In genomic region chr14:76151820-76152161, GRCm38 (mm10) we compare ENCODE assay signal across 8 mouse cellular contexts. TPM values are rescaled to one million over a fixed set of nuclear protein-coding genes. Genes with fewer than 3 reads are reported as not detected.
DNase-seq lines count a peak whose midpoint lies in the region; ATAC-seq and TF ChIP-seq lines count a peak whose summit lies in the region.

No protein-coding gene starts in this region.

- under 1% methylated on average over 10 of the region's 10 CpGs for WGBS in spleen, adult 2 months
- WGBS in liver, embryonic 11.5 days: under 1% methylated on average over 10 of the region's 10 CpGs
- 0% methylated on average over 10 of the region's 10 CpGs for WGBS in stomach, postnatal 0 days

- TF ChIP-seq POLR2A in spleen, adult 2 months (IDR thresholded peaks at IDR 0.05; ENCODE audit: low read depth, low read length): no peak

- no peaks in the 10 kb centered on the region for H3K9me3 ChIP-seq in erythroblast, embryonic 14.5 days (ENCODE audit: control insufficient read depth, low read length)
- no peaks in the 10 kb centered on the region for H3K9me3 ChIP-seq in liver, embryonic 11.5 days (ENCODE audit: control insufficient read depth, low read length)
- no peaks in the 10 kb centered on the region for H3K9me3 ChIP-seq in stomach, postnatal 0 days (ENCODE audit: control insufficient read depth, low read length)

- ATAC-seq in erythroblast, adult 5-6 weeks (replicated peaks; ENCODE audit: low FRiP score, poor library complexity, severe bottlenecking): no peak
- ATAC-seq in liver, embryonic 11.5 days (replicated peaks; ENCODE audit: low FRiP score): no peak
- ATAC-seq in stomach, postnatal 0 days (ENCODE audit: low FRiP score, low TSS enrichment): no peak
- no peak for ATAC-seq in monocyte, adult 5-6 weeks (replicated peaks; ENCODE audit: insufficient number of reproducible peaks, low FRiP score, low TSS enrichment, poor library complexity, severe bottlenecking)

- no peak for DNase-seq in spleen, adult 2 months (ENCODE audit: low read depth in 1 of 2, low spot score in 2 of 2)
- no peak for DNase-seq in spleen, postnatal 4 days (ENCODE audit: low spot score in 2 of 2)
- no peak for DNase-seq in liver, embryonic 11.5 days (ENCODE audit: low spot score)
- no peak for DNase-seq in stomach, postnatal 0 days (ENCODE audit: low spot score)
- no peak for DNase-seq in yolk sac, embryonic 10.5 days (ENCODE audit: low spot score)

- H3K27ac ChIP-seq in spleen, adult 2 months (ENCODE audit: insufficient read depth, low read length): peak overlapping the region; percentile 76
- H3K27ac ChIP-seq in liver, embryonic 11.5 days (ENCODE audit: low read depth, low read length): peak overlapping the region; percentile 91
- peak overlapping the region; percentile 100 for H3K27ac ChIP-seq in stomach, postnatal 0 days (replicated peaks)

- peak overlapping the region; percentile 82; the same call in 1 of the 2 replicates for H3K9ac ChIP-seq in liver, embryonic 11.5 days (ENCODE audit: low read depth, low read length)
- H3K9ac ChIP-seq in stomach, postnatal 0 days (ENCODE audit: low read length): peak overlapping the region; percentile 92

- no peak for TF ChIP-seq CTCF in spleen, adult 2 months (IDR thresholded peaks at IDR 0.05; ENCODE audit: extremely low read depth, insufficient read depth, insufficient read length, insufficient replicate concordance)
- no peak for TF ChIP-seq CTCF in stomach, postnatal 0 days (IDR thresholded peaks at IDR 0.05; ENCODE audit: low read depth)

- H3K4me1 ChIP-seq in erythroblast, embryonic 14.5 days (ENCODE audit: control insufficient read depth): peaks cover 38% of the 10 kb centered on the region
- H3K4me1 ChIP-seq in spleen, adult 2 months (ENCODE audit: control insufficient read depth, insufficient read depth, insufficient read length): no peaks in the 10 kb centered on the region
- H3K4me1 ChIP-seq in liver, embryonic 11.5 days (replicated peaks; ENCODE audit: control insufficient read depth, insufficient read depth, low read length): peaks cover 13% of the 10 kb centered on the region
- H3K4me1 ChIP-seq in stomach, postnatal 0 days (replicated peaks; ENCODE audit: control insufficient read depth, insufficient read depth): peaks cover 8% of the 10 kb centered on the region; the same call in 1 of the 2 replicates

- peaks cover 9% of the 10 kb centered on the region for H3K27me3 ChIP-seq in erythroblast, embryonic 14.5 days (ENCODE audit: control insufficient read depth)
- no peaks in the 10 kb centered on the region for H3K27me3 ChIP-seq in spleen, adult 2 months (ENCODE audit: control insufficient read depth, insufficient read depth, low read length)
- no peaks in the 10 kb centered on the region for H3K27me3 ChIP-seq in liver, embryonic 11.5 days (replicated peaks; ENCODE audit: control insufficient read depth, insufficient read depth, low read length)
- no peaks in the 10 kb centered on the region for H3K27me3 ChIP-seq in stomach, postnatal 0 days (ENCODE audit: control insufficient read depth, insufficient read depth, low read length)

- peak overlapping the region; percentile 72 for H3K4me3 ChIP-seq in erythroblast, embryonic 14.5 days (replicated peaks)
- peak overlapping the region; percentile 80 for H3K4me3 ChIP-seq in spleen, adult 2 months (ENCODE audit: extremely low read depth, insufficient read depth, insufficient read length)
- peak overlapping the region; percentile 72 for H3K4me3 ChIP-seq in liver, embryonic 11.5 days (ENCODE audit: low read depth, low read length)
- H3K4me3 ChIP-seq in stomach, postnatal 0 days (ENCODE audit: low read depth, low read length): peak overlapping the region; percentile 80

- H3K4me2 ChIP-seq in liver, embryonic 11.5 days: peak overlapping the region; percentile 77
- peak overlapping the region; percentile 68 for H3K4me2 ChIP-seq in stomach, postnatal 0 days (replicated peaks; ENCODE audit: low read depth)

- H3K36me3 ChIP-seq in erythroblast, embryonic 14.5 days (ENCODE audit: control insufficient read depth): no peaks in the 10 kb centered on the region
- no peaks in the 10 kb centered on the region for H3K36me3 ChIP-seq in spleen, adult 2 months (ENCODE audit: control insufficient read depth, insufficient read depth, low read length)
- H3K36me3 ChIP-seq in liver, embryonic 11.5 days (ENCODE audit: control insufficient read depth, insufficient read depth, low read length): no peaks in the 10 kb centered on the region
- no peaks in the 10 kb centered on the region for H3K36me3 ChIP-seq in stomach, postnatal 0 days (ENCODE audit: control insufficient read depth, insufficient read depth, low read length)

- TF ChIP-seq EP300 in stomach, postnatal 0 days (optimal IDR thresholded peaks at IDR 0.05): peak; percentile 1

RNA-seq across cellular contexts. Expression of gene Nufip1, which starts 41.1 kb away (rescaled TPM):
- polyA plus RNA-seq in erythroblast, embryonic 14.5 days (2012): 0.20 and 0.28 TPM in 2 replicates
- 1.7 and 4.6 TPM in 2 replicates for total RNA-seq in erythroblast, adult 5-6 weeks (2015; ENCODE audit: low replicate concordance)
- total RNA-seq in erythroblast, adult 5-6 weeks (2017; ENCODE audit: low replicate concordance): 2.8 and 3.6 TPM in 2 replicates
- polyA plus RNA-seq in spleen, adult 2 months (2012; rRNA removed): 2.6 and 4.1 TPM in 2 replicates
- 17.3 and 18.5 TPM in 2 replicates for polyA plus RNA-seq in liver, embryonic 11.5 days (2014; fragmentation: Nextera tagmentation; extraction: Ambion mirVana)
- 7.2 and 7.3 TPM in 2 replicates for polyA plus RNA-seq in stomach, postnatal 0 days (2015; fragmentation: Nextera tagmentation; extraction: Ambion mirVana)
- total RNA-seq in monocyte, adult 5-6 weeks (2017): 14.3 to 23.1 TPM (median 16.5 TPM) in 3 replicates

RNA-seq across cellular contexts. Expression of gene Gpalpp1, which starts 41.2 kb away (rescaled TPM):
- 0.13 and 0.14 TPM in 2 replicates for polyA plus RNA-seq in erythroblast, embryonic 14.5 days (2012)
- total RNA-seq in erythroblast, adult 5-6 weeks (2015; ENCODE audit: low replicate concordance): 3.6 and 7.5 TPM in 2 replicates
- total RNA-seq in erythroblast, adult 5-6 weeks (2017; ENCODE audit: low replicate concordance): 5.7 and 8.3 TPM in 2 replicates
- 2.6 and 2.7 TPM in 2 replicates for polyA plus RNA-seq in spleen, adult 2 months (2012; rRNA removed)
- polyA plus RNA-seq in liver, embryonic 11.5 days (2014; fragmentation: Nextera tagmentation; extraction: Ambion mirVana): 15.7 and 16.3 TPM in 2 replicates
- 6.3 and 6.4 TPM in 2 replicates for polyA plus RNA-seq in stomach, postnatal 0 days (2015; fragmentation: Nextera tagmentation; extraction: Ambion mirVana)
- 19.2 to 34.3 TPM (median 30.5 TPM) in 3 replicates for total RNA-seq in monocyte, adult 5-6 weeks (2017)
